Mouse (Mus musculus): ENCODE measurements at regions not wholly inside any gene's neighbourhood (a gene's known extent, or its start where the extent isn't known, plus 50 kb on each side); places are given as distances from the start of the nearest gene placed in this dataset.
"Not testable (repeated sequence)": the region's sequence is repeated elsewhere in the genome, so short reads cannot be mapped to it uniquely, and the experiment has no call there.

DNA sequence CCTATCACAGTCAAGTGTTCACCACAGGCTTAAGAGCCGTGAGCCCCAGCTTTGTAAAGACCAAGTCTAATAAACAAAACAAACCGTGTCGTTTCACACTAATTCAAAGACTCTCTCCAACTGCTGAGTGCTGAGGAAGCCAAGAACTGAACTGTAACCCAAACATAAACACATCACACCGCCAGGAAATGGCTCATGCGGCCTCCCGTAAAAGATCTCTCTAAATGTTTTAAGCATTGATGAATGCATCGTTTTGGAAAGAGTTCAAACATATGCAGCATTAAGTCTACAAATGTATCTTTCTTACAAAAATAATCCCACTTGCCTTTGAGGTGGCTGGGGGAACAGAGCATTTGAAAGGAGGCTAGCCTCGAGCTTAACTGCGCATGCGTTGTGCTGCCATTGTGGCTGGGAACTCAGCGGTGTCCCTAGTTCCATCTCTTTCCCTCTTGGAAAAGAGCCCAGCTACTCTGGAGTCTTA is 280.7 kb downstream of the Gxylt1 start:
- Histone ChIP-seq H3K4me1 (no peaks in the 10 kb centered on the region), H3K9ac (no peak overlapping the region), H3K27ac (replicated peaks) (no peak overlapping the region), H3K4me2 (replicated peaks) (0 out of 2 replicates have a peak overlapping the region, but pooled peaks have one; percentile 1), H3K9me3 (replicated peaks) (no peaks in the 10 kb centered on the region), H3K4me3 (replicated peaks) (no peak overlapping the region), H3K27me3 (no peaks in the 10 kb centered on the region), H3K36me3 (no peaks in the 10 kb centered on the region)
- ATAC-seq (ENCODE audit: insufficient number of reproducible peaks, low FRiP score, low TSS enrichment, low read depth) = no peak
- WGBS = 37% methylated on average over 11 of the region's 11 CpGs

DNA sequence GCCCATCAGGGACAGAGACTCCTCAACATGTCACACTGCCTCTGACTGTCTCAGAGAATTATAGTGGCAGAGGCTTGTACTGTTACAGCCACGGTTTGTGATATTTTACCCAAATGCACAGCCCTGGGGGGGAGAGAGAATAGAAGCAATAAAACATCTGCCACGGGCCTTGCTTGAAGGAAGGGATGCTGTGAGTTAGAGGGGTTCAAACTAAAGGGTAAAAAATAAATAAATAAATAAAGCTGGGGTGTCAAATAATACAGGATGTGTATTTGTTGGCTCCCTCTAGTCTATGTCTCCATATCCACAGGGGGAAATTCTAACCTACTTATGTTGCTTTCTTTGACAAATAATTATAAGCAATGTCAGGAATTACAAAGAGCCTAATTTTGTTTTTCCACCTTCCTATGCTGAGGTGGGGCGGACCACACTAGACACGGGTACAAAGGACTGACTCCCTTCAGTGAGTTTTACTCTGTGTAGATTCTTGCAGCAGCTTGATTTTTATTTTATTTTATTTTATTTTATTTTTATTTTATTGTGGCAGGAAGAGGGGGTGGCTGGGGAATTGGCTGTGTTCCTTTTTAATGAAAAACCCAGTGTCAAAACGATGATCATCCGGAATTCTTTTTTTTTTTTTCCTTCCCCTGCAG is 281.3 kb downstream of the Gxylt1 start:
- Histone ChIP-seq H3K9ac (no peak overlapping the region), H3K27ac (replicated peaks) (no peak overlapping the region), H3K4me2 (replicated peaks) (0 out of 2 replicates have a peak overlapping the region, but pooled peaks have one; percentile 1), H3K36me3 (no peaks in the 10 kb centered on the region), H3K27me3 (no peaks in the 10 kb centered on the region), H3K4me1 (no peaks in the 10 kb centered on the region), H3K9me3 (replicated peaks) (no peaks in the 10 kb centered on the region), H3K4me3 (replicated peaks) (no peak overlapping the region)
- ATAC-seq (ENCODE audit: insufficient number of reproducible peaks, low FRiP score, low TSS enrichment, low read depth) = no peak
- 52% methylated on average over 6 of the region's 6 CpGs for WGBS

DNA sequence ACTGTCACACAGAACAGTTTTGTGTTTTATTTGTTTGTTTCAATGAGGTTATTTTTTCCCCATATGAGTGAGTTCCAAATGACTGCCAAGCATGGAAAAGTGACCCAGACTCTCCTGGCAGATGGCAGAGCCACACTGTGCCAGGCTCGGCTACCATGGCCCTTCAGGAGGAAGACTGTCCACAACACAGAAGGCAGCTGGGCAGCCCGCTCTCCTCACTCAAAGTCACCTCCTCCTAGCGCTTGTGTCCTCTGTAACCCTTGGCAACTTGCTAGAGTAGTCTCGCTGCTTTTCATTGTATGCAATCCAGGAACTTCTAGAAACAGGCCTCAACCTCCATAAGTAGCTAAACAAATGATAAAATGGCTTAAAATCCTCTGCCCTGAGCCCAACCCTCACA is 299.2 kb downstream of the Gxylt1 start:
- H3K27me3 ChIP-seq = no peaks in the 10 kb centered on the region
- no peaks in the 10 kb centered on the region for H3K4me1 ChIP-seq
- no peak overlapping the region for H3K27ac ChIP-seq (replicated peaks)
- no peaks in the 10 kb centered on the region for H3K36me3 ChIP-seq
- H3K9me3 ChIP-seq (replicated peaks) = no peaks in the 10 kb centered on the region
- no peak overlapping the region for H3K9ac ChIP-seq
- H3K4me3 ChIP-seq (replicated peaks) = no peak overlapping the region
- ATAC-seq (ENCODE audit: insufficient number of reproducible peaks, low FRiP score, low TSS enrichment, low read depth) = no peak
- 69% methylated on average over 4 of the region's 4 CpGs for WGBS
- no peak overlapping the region for H3K4me2 ChIP-seq (replicated peaks)

DNA sequence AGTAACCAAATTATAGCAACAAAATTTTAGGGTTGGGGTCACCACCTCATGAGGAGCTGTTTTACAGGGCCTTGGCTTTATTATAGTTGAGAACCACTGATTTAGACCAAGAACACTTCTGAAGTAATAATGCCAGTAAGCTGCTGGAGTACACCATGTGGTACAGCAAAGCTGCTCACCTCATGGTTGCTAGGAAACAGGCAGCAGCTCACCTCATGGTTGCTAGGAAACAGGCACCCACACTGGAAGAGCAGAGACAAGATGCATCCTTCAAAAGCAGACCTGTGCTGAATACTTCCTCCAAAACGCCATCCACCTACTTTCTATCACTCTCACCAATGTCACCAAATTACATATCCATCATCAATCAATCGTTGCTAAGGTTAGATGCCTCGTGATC is 300.0 kb downstream of the Gxylt1 start:
- Histone ChIP-seq H3K9ac (no peak overlapping the region), H3K27me3 (no peaks in the 10 kb centered on the region), H3K36me3 (no peaks in the 10 kb centered on the region), H3K4me2 (replicated peaks) (no peak overlapping the region), H3K9me3 (replicated peaks) (no peaks in the 10 kb centered on the region), H3K27ac (replicated peaks) (no peak overlapping the region), H3K4me3 (replicated peaks) (no peak overlapping the region), H3K4me1 (no peaks in the 10 kb centered on the region)
- WGBS = 77% methylated on average over 3 of the region's 3 CpGs
- ATAC-seq (ENCODE audit: insufficient number of reproducible peaks, low FRiP score, low TSS enrichment, low read depth) = no peak

DNA sequence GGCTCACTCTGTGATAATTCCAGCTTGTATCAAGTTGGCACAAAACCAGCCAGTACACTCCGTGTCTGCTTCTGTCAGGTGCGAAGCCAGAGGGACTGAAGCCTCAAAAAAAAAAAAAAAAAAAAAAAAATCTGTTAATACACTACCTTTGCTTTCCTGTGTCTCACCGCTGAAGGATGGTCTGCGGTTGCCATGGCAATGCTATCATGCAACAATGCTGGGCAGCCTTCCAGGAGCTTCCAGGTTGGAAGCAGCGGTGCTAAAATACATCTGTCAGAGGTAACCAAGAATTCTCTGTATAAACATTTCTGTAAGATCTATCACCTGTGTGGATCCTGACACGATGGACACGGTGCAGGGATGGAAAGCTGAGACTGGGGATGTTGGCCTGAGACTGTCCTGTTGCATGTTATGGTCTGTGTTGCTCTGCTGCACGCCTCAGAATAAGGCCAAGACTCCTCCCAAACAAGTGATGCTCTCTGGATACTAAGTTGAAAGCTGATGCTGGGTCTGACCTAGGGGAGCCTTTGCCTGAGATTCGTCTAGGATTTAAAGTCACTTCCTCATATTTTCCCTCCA is 301.2 kb downstream of the Gxylt1 start:
- Histone ChIP-seq H3K27ac (replicated peaks) (no peak overlapping the region), H3K9ac (no peak overlapping the region), H3K4me1 (no peaks in the 10 kb centered on the region), H3K36me3 (no peaks in the 10 kb centered on the region), H3K4me2 (replicated peaks) (no peak overlapping the region), H3K4me3 (replicated peaks) (no peak overlapping the region), H3K9me3 (replicated peaks) (no peaks in the 10 kb centered on the region), H3K27me3 (no peaks in the 10 kb centered on the region)
- 66% methylated on average over 9 of the region's 9 CpGs for WGBS
- no peak for ATAC-seq (ENCODE audit: insufficient number of reproducible peaks, low FRiP score, low TSS enrichment, low read depth)

DNA sequence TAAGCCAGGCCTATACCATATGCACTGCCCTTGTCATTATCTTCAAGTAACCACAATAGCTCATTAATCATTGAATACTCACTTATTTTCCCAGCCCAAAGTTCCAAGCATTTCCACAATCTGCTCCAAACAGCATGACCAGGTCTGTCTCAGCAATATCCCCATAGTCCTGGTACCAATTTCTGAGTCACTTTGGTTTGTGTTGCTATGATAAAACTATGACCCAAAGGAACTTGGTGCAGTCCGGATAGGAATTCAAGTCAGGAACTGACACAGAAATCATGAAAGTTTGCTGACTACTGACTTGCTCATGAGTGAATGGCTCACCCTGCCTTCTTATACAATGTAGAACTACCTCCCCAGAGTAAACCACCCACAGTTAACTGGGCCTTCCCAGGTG is 309.4 kb downstream of the Gxylt1 start:
- no peaks in the 10 kb centered on the region for H3K4me1 ChIP-seq
- H3K9ac ChIP-seq = no peak overlapping the region
- no peak overlapping the region for H3K27ac ChIP-seq (replicated peaks)
- no peak overlapping the region for H3K4me3 ChIP-seq (replicated peaks)
- H3K36me3 ChIP-seq = no peaks in the 10 kb centered on the region
- no peaks in the 10 kb centered on the region for H3K27me3 ChIP-seq
- H3K4me2 ChIP-seq (replicated peaks) = no peak overlapping the region
- ATAC-seq (ENCODE audit: insufficient number of reproducible peaks, low FRiP score, low TSS enrichment, low read depth) = no peak
- H3K9me3 ChIP-seq (replicated peaks) = no peaks in the 10 kb centered on the region
- WGBS = 83% methylated on average over 1 of the region's 1 CpGs

DNA sequence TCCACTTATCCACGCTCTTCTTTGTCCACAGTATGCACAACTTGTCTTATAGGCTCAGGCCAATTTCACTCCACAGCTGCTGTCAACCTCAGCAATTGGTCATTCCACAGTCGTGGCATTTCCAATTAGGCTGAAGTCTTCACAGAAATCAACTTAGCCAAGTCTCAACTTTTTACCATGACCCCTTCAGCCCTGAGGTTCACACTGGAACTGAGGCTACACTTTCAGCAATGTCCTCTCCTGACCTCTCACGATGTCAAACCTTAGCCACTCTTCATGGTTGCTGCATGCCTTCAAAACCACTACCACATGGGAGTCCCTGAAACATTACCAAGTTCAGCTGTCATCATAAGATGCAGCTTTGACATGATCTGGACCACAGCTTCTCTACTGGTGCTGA is 310.1 kb downstream of the Gxylt1 start:
- Histone ChIP-seq H3K4me1 (no peaks in the 10 kb centered on the region), H3K27me3 (no peaks in the 10 kb centered on the region), H3K4me2 (replicated peaks) (no peak overlapping the region), H3K36me3 (no peaks in the 10 kb centered on the region), H3K4me3 (replicated peaks) (no peak overlapping the region), H3K9me3 (replicated peaks) (no peaks in the 10 kb centered on the region), H3K9ac (no peak overlapping the region), H3K27ac (replicated peaks) (no peak overlapping the region)
- no peak for ATAC-seq (ENCODE audit: insufficient number of reproducible peaks, low FRiP score, low TSS enrichment, low read depth)
- 58% methylated on average over 3 of the region's 3 CpGs for WGBS

DNA sequence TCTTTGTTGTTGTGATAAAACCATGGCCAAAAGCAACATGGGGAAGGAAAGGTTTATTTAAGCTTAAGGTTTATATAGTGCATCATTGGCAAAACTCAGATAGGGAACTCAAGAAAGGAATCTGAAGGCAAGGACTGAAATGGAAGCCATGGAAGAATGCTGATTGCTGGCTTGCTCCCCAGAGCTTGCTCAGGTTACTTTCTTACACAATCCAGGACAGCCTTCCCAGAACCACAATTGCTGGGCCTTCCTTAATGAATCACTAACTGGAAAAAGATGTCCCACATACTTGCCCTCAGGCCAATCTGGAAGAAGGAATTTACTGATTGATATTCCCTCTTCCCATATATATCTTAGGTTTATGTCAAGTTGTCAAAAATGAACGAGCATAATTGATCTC is 310.8 kb downstream of the Gxylt1 start:
- Histone ChIP-seq H3K9me3 (replicated peaks) (no peaks in the 10 kb centered on the region), H3K4me3 (replicated peaks) (no peak overlapping the region), H3K4me2 (replicated peaks) (no peak overlapping the region), H3K27ac (replicated peaks) (no peak overlapping the region), H3K9ac (no peak overlapping the region), H3K36me3 (no peaks in the 10 kb centered on the region), H3K4me1 (no peaks in the 10 kb centered on the region), H3K27me3 (no peaks in the 10 kb centered on the region)
- no peak for ATAC-seq (ENCODE audit: insufficient number of reproducible peaks, low FRiP score, low TSS enrichment, low read depth)
- WGBS = 44% methylated on average over 1 of the region's 1 CpGs

DNA sequence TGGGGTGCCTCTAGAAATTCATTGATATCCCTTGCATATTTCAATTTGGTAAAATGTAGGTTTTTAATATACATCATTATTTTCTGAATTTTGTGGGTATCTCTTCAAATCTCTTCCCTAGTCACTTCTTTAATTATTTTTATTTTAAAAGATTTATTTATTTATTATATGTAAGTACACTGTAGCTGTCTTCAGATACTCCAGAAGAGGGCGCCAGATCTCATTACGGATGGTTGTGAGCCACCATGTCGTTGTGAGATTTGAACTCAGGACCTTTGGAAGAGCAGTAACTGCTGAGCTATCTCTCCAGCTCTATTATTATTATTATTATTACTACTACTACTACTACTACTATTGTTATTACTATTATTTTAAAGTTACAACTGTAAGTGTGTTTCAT is 324.1 kb downstream of the Gxylt1 start:
- H3K27ac ChIP-seq (replicated peaks); H3K27me3 ChIP-seq; H3K9ac ChIP-seq; H3K4me1 ChIP-seq; ATAC-seq (ENCODE audit: insufficient number of reproducible peaks, low FRiP score, low TSS enrichment, low read depth); H3K9me3 ChIP-seq (replicated peaks); H3K36me3 ChIP-seq; H3K4me2 ChIP-seq (replicated peaks); H3K4me3 ChIP-seq (replicated peaks): not testable (repeated sequence)
- 83% methylated on average over 3 of the region's 3 CpGs for WGBS

DNA sequence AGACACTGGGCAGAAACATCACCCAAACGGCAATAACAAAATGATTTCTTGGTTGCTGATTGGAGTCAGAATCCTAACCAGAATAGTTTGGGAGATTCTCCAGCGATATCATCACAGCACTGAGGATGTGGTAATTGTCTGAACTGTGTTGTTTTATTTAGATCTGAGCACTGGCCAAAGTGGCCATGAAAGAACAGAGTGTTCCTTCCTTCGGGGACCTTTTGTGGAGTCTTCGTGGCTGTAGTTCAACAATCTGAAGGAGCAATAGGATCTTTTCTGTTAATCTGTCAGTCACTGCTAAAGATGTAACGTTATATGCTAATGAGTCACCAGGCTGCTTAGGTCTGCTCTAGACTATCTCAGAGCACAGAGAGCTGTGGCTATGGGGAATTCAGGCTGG is 328.8 kb downstream of the Gxylt1 start:
- no peaks in the 10 kb centered on the region for H3K9me3 ChIP-seq (replicated peaks)
- no peak overlapping the region for H3K4me3 ChIP-seq (replicated peaks)
- H3K36me3 ChIP-seq = no peaks in the 10 kb centered on the region
- ATAC-seq (ENCODE audit: insufficient number of reproducible peaks, low FRiP score, low TSS enrichment, low read depth) = no peak
- H3K4me1 ChIP-seq = no peaks in the 10 kb centered on the region
- H3K27ac ChIP-seq (replicated peaks) = no peak overlapping the region
- no peak overlapping the region for H3K4me2 ChIP-seq (replicated peaks)
- no peak overlapping the region for H3K9ac ChIP-seq
- WGBS = 64% methylated on average over 5 of the region's 5 CpGs
- H3K27me3 ChIP-seq = no peaks in the 10 kb centered on the region

DNA sequence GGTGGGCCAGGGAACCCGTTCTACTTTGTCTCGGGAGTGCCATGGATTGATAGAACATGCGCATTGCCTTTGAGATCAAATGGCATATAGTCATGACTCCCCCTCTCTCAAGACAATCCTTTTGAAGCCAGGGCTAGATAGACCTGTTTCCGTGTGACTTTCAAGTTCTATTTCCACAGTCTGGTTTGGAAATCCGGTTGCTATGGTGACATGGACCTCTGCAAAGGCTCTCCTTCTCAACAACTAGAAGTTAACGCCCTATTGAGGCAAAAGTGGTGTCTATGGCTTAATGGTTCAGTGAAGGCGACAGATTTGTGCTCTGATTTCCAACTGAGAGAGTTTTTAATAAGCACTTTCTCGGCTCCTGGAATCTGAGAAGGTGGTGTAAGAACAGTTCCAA is 371.2 kb downstream of the Gxylt1 start:
- H3K4me1 ChIP-seq = no peaks in the 10 kb centered on the region
- H3K27ac ChIP-seq (replicated peaks) = no peak overlapping the region
- H3K4me2 ChIP-seq (replicated peaks) = no peak overlapping the region
- no peaks in the 10 kb centered on the region for H3K9me3 ChIP-seq (replicated peaks)
- no peak overlapping the region for H3K4me3 ChIP-seq (replicated peaks)
- WGBS = 74% methylated on average over 8 of the region's 8 CpGs
- no peak for ATAC-seq (ENCODE audit: insufficient number of reproducible peaks, low FRiP score, low TSS enrichment, low read depth)
- no peaks in the 10 kb centered on the region for H3K36me3 ChIP-seq
- no peak overlapping the region for H3K9ac ChIP-seq
- H3K27me3 ChIP-seq = no peaks in the 10 kb centered on the region

DNA sequence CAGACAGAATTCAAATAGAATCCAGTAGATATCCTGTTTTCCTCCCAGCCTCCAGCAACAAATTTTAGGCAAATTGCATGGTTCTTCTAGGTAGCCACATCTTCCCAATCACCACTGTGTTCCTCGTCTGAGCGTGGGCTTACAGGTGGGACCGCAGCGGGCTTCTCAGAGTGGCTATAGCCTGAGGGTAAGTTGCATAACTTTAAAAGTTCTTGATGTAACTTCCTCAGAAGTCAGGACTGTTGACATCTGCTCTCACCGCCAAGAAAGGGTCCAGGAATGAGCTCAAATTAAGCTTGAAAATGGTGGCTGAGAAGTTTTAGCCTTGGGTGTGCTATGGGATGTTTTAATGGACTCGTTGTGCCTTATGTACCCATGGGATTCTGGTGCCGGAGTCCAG is 377.7 kb downstream of the Gxylt1 start:
- ATAC-seq (ENCODE audit: insufficient number of reproducible peaks, low FRiP score, low TSS enrichment, low read depth) = no peak
- no peaks in the 10 kb centered on the region for H3K9me3 ChIP-seq (replicated peaks)
- H3K27ac ChIP-seq (replicated peaks) = no peak overlapping the region
- no peaks in the 10 kb centered on the region for H3K27me3 ChIP-seq
- H3K9ac ChIP-seq = no peak overlapping the region
- H3K4me1 ChIP-seq = no peaks in the 10 kb centered on the region
- no peaks in the 10 kb centered on the region for H3K36me3 ChIP-seq
- no peak overlapping the region for H3K4me2 ChIP-seq (replicated peaks)
- WGBS = 63% methylated on average over 7 of the region's 7 CpGs
- H3K4me3 ChIP-seq (replicated peaks) = no peak overlapping the region

Measured in embryonic facial prominence, embryonic 15.5 days (tissue).